Mouse (Mus musculus) testis, postnatal 10 days (tissue): ENCODE data around the gene Tmcc1.

Experiments used
- DNase-seq: peaks from one replicate; pipeline ENCODE4 v3.0.0; 2021; ENCODE audit warnings: low spot score

The Tmcc1 gene

DNA sequence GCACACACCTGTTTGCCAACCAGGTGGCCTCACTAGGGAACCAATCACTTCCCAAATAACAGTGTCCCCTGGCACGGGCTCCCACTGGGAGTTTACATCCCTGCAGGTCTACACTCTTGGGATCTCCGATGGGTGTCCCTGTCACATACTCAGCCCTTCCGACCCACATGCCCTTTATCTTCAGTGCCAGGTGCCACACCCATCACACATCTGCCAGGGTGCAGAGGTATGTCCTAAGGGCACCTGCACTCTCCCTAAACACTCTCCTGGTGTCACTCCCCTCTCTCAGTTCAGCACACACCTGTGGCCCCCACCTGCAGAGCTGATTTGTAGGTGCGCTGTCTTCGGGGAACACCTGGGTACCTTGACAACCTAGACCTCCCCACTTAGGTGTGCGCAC lies 200.3 kb downstream of the Tmcc1 start:
- DNase-seq: no peak

DNA sequence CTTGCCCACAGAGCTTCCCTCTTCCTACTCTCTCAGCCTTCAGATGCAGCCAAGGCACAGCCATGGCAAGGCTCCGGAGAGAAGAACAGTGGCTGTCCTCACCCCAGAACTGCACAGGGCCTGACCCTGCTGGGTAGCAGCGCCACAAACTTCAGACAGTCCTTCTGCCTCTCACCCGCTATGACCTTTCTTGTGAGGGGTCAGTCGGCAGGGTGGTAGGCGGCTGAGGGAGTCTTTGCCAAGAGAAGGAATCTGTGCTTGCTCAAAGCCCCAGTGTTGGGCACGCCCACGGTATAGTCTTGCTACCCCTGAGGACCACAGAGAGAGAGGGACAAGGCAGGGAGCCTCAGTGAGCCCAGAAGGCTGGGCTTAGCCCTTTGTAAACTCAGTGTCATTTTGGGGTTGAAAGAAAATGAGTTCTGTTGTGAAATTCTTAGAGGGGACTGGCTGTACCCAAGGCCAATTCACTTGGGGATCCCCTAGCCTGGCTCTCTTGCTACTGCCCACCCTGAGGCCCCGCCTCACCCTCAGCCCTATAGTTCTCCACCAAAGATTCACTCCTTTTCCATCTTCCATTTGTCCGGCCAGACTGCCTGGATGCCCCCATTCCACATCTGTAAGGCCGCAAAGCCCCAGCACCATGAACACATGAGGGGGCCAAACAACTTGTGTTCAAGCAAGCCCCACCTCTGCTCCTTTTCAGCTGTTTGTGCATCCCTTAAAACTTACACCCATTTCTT lies 201.2 kb downstream of the Tmcc1 start:
- no peak for DNase-seq

DNA sequence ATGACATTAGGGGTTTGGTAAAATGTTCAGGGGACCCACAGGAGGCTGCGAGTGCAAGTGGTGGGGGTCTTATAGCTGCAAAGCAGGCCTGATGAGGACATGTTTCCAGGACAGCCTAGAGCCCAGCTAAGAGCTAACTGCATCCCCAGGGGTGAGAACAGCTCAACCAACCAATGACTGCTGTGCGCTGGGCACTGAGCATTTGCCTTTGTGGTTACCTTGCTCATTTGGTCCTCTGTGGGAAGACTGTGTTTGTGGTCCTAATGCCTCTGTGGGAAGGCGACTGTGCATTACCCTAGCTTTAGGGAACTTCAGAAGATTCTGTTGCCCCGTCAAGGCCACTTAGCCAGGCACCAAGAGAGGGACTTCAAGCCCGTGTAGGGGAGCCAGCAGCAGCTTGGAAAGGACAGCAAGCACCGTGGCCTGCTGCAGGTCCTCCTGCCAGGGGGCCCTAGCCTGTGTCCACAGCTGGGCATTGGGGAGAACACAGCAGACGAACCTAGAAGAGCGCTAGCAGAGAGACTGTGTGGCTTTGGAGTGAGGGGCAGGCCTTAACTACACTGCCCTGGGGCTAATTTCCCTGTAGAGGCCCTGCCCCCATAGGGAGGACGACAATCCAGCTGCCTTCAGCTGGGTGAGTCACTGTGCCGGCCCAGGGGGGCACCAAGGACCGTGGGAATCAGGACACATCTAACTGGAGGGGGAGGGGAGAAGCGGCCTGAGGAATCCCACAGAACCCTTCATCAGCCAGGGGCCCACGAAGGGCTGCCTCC lies 202.0 kb downstream of the Tmcc1 start:
- DNase-seq: no peak

DNA sequence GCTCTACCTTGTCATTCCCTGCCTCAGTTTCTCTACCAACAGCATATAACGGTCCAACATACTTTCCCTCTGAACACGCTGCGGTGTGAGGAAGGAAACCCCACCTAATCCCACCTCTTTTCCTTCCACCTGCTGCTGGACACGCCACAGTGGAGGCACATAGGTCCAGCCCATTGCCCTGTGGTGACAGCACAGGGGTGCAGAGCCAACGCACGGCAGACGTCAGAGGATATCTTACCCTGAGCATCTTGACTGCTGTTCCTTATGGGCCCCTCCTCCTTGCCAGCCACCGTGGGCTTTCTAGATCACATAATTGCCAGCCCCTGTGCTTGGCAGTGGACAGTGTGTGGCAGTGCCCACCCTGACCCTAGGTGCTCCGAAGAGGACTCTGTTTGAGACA lies 202.8 kb downstream of the Tmcc1 start:
- no peak for DNase-seq

DNA sequence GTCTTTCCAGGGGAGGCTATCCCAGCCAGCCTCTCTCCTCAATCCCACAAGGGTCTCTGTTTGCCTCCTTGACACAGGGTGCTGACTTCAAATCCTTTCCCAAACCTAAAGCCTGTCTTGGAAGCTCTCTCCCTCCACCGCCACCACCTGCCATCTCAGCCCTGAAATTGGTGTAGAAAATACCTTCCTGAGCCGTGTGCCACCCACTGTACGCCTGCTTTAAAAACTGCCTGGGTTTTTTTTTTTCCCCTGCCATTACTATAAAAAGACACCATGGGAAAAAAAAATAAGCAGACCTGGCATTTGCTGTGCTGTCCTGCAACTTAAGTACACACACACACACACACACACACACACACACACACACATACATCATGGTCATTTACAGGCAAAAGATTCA lies 203.2 kb downstream of the Tmcc1 start:
- no peak for DNase-seq

DNA sequence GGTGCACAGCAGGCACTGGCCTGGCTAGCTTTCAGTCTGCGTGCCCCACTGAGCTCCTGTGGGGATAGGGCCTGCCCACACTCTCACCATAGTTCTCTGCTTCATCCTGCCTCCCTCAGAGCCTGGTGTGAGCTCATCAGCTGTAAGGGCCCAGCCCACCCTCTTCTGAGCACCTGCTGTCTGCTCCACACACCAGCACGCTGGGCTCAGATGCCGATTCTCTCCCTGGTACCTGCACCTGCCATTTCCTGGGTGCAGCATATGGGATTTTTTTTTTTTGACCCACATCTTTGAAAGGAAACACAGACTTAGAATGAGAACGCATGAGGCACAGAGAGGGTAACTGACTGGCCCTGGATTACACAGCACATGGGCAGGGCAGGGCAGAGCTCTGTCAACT lies 203.7 kb downstream of the Tmcc1 start:
- DNase-seq: no peak

DNA sequence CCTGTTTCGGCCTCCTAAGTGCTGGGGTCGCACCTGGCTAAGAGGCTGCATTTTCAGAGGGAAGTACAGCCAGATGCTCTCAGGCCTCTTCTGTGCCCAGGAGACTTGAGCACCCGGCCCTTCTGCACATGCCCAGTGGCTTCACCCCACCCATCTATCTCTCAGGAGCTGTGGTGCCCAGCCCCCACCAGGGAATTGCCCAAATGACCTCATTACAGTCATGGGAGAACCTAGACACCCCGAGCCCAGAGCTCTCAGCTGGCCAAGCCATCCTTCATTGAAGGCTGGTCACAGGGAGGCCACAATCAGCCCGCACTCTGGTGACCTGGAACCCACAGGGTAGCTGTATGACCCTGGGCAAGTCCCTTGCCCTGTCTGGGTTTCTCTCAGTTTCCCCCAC lies 204.3 kb downstream of the Tmcc1 start:
- DNase-seq: no peak

DNA sequence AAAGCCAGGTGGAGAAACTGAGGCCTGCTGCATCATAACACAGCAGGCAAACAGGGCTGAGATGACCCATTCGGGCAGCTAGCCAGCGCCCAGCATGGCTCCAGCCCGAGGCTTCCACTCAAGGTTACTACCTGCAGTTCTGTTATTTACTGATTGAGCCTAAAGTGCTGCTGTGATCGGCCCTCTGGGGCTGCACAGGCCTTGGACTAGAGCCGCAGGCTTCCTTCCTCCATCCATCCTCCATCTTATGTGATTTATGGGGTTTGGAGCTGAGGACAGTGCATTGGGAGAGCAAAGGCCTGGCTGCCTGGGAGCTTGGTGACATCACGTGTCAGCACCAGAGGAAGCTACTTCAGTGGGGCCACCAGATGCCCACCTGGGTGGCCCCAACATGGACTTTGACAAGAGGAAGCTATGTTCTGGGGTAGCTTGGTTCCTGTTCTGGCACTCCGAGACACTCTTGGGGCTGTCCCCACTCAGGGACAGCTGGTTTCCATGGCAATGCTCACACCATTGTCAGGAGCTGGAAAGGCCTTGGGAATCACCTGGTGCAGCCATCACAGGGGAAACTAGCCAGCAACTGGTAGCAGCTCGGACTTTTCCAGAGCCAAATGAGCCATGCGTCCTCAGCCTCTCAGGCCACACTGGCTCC lies 206.1 kb downstream of the Tmcc1 start:
- no peak for DNase-seq

DNA sequence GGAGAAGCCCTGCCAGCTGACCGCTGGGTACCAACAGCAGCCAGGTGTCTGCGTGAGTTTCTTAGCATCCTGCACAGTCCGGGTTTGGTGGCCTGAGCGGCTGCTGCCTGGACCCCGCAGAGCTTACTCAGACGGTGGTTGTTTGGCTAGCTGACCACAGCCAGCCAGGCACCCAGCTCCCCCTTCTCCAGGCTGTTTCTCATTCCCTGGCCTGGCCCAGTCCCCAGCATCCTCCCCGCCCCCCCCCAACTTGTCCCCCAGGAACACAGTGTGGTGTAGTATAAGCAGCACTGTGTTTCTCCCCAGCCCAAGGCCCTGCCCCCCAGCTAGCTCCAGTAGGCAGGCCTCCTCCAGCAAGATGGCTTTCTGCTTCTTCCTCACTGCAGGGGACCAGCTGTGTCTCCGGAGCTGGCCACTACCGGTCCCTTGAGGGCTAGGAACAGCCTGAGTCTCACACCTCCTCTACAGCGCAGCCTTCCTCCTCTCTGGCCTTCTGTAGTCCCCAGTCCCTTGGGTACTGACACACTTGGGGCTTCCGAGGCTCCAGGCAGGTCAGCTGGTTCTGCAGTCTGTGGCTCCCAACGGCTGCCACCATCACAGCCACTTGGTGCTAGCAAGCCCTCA lies 206.7 kb downstream of the Tmcc1 start:
- DNase-seq: no peak

DNA sequence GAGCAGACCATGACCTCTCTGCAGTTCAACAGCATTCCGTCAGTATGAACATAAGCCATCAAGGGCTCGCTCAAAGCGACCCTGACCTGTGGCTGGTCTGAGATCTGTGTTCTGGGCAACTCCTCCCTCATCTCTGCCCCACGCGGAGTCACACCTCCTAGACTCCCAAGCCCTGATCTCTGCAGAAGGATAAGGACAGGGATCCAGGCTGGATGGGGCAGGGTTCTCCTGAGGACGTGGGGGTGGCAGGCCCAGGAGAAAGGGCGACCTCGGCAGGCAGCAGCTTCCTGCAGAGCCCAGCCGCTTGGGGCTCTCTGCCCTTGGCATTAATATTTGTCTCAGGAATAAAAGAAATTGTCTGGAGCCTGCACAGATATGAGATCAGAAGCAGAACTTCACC lies 207.7 kb downstream of the Tmcc1 start:
- DNase-seq: no peak

DNA sequence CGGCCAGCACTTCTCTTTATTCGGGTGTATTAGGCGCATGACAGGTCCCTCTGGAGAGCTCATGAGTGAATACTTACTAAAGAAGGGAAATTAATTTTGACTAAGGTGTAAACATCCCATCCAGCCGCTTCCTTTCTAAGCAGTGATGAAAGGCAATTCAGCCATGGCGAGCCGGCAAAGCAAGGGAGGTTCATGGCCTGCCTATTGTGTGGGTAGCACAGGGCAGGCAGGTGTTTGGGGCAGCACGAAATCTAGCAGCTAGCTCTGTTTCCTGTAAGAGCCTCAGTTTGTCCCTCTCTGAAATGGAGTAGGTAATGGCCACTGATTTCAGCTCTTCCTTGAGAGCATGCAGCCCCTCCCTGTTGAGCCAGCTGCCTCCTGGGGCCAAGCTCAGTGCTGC lies 208.7 kb downstream of the Tmcc1 start:
- no peak for DNase-seq

DNA sequence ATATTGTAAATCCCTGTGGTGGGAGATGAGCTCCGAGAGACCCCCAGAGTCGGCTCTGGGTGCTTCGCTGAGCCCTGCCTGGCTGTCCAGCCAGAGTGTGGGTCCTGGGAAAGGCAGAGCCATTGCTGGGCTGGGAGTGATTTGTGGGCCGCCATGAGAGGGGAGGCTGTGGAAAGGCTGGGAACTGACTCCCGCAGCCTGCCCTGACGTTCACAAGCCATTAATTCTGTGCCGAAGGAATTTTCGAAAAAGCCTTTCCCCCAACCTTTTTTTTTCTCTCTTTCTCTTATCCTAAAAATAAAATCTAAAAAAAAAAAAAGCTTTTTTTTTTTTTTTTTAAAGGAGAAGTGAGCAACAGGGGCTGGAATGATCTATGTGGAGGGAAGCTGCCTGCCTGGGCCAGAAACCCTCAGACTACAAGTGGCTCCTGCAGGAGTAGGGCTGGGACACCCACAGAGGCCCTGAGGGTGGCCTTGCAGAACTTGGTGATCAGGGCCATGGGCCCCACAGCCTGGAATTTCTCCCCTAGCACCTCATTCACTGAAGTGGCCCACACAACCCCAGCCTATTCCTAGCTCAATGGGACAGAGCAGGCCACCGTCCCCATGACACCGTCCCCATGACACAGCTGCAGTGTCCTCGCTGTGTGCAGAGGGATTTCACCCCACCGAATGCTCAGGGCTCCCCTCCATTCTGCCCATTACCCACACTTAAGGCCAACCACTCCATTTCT lies 209.8 kb downstream of the Tmcc1 start:
- DNase-seq: no peak

DNA sequence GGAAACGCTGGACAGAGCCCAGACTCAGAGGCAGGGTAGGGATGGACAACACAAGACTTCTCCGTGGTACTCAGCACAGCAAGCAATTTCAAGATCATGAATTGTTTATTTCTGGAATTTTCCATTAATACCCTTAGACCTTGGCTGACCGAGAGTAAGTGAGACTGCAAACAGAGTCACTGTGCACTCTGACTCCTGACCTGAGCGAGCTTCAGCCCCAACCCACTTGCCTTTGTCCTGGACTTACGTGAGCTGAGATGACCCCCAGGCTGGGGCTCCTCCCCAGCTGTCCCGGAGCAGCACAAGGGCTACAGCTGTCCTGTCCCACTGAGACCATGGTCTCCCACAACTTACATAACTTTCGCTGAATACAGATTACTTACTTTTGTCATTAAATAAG lies 210.4 kb downstream of the Tmcc1 start:
- no peak for DNase-seq

DNA sequence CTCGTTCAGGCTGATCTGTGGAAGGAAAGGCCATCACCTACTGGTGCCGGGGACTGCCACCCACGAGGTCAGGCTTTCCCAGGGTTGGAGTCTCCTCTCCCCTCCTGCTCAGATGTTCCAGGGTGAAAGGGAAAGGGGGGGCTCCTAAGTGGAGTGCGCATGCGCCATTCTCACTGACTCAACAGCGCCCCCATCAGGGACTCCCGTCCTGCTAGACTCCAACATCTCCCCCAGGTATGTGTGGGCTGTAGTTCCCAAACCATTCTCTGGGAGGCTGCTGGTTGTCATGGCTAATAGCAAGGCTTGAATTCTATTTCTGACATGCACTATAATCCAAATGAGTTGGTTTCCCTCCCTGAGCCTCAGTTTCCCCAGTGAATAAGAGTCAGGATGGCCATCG lies 214.7 kb downstream of the Tmcc1 start:
- peak; percentile 70 for DNase-seq

DNA sequence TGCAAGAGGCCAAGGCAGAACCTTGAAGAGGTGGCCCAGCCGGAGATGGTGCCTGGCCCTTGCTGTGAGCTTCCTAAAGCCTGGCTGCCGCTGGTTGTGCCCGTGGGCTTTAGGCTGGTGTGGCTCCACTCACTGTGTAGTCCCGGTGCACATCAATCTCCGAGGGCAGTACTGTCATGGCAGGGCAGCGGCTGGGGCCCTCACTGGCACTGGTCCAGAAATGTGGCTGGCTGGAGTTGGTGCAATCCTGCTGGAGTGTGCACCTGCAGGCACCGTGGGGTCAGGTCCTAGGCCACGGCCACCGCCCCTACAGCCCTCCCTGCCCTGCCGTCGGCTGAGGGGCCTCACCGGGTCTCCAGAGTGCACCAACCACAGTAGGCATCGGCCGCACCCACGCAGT lies 215.5 kb downstream of the Tmcc1 start:
- DNase-seq: no peak

DNA sequence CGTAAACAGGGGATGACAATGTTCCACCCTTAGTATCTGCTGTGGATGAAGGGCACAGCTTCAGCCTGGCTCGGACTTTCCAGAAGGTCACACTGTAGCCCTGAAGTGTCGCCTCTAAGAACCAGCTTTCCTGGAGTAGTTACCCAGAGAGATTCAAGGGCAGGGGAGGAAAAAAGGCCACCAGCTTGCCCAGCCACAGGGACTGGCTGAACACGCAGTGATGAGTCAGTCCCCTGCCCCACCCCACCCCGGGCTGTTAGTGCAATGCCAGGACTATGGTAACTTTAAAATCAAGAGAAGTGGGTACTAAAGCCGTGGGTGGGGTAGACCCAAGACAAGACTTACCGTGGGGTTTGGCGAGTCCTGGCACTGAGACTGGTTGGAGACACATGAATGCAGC lies 217.7 kb downstream of the Tmcc1 start:
- no peak for DNase-seq

DNA sequence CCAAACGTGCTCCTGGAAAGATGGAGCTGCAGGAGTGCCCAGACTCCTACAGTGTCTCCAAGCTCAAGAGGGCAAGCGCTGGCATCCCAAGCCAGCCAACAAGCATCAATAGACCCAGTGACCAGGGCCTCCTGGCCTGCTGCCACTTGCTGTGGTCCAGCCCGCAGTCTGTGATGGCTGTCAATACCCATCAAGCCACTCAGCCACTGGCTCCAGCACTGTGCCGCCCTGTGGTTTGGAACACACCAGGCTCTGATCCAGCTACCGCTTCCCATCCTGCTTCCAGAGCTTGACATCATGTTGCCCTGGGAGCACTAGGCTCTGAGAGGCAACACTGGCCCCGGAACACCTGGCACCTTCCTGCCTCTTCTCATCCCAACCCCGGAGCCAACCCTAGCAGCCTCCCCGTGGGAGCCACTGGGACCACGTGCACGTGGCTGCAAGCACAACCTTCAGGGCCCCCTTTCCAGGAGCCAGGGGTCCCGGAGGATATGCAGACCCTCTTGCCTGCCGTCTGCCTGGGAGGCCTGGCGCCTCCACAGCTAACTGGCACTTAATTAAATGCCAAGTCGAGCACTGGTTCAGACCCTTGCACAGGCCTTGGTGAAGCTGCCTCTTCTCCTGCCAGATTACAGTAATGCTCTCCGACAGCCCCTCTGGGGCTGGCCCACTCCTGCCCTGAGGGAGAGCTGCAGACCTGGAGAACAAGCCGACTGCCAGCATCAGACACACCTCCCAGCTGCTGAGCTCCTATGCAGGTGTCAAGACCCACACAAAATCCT lies 219.2 kb downstream of the Tmcc1 start:
- no peak for DNase-seq

DNA sequence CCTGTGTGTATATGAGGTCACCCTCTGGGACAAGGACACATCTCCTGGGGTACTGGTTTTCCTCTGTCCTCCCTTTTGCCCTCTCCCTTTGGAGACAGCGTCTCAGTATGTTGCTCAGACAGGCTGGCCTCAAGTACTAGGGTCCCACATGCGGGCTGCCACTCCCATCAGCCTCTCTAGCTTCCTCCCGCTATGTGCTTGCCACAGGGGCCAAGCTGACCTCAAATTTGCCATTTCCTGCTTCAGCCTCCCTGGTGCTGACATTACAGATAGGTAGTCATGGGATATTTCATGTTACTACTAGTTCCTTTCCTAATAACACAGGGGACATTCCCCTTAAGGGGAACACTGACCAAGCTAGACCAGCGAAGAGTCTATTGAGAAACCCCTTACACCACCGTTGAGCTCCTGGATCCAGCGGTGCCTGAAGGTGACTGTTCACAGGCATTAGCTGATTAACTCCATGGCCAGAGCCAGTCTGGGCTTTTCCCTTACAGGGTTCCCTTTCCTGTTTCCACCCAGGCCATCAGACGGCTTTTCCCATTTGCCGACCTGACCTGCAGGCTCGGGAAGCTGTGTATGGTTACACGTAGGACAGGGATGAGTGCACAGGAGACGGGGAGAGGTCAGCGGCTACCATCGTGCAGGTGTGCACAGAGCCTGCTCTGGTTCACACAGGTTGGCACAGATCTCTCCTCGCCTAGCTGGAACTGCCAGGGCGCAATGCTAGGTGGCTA lies 220.0 kb downstream of the Tmcc1 start:
- no peak for DNase-seq

DNA sequence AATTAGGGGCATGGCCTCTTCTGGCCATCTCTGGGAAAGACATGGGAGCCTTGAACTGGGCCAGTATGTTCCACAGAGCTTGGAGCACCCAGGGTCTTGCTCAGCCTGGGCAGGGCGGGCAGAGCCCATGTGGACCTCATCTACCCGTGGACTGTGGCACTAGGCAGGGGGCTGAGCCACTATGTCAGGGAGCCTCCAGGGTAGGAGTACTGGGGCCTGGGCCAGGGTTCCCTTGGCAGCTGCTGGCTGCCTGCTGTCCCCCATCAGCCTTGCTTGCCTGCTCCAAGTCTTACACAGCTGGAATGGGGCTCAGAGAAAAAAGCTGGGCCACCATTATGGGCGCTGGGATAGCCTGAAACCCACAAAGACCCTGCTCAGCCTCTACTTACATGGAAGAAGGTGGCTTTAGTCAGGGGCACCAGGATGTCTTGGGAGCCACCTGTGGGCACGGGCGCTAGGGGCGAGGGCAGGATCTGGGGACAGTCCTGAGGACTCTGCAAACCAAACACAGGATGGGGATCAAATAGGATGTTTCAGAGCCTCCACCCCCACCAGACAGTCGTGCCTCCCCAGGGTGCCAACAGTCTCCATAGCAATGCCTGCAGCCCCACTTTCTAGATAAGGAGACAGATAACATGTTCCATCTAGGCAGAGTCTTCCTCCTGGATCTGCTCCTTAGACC lies 221.1 kb downstream of the Tmcc1 start:
- no peak for DNase-seq
